Mouse (Mus musculus) kidney, adult 2 months (tissue): Measurements from ENCODE around the gene Cers2. TPM values are rescaled to one million over a fixed set of nuclear protein-coding genes. Genes with fewer than 3 reads are reported as not detected.

Experiments used
- DNase-seq: peaks from one replicate; pipeline ENCODE4 v3.0.0; 2021
- H3K27ac ChIP-seq: fragments of 200-500 bp; 2 replicates; pipeline ENCODE4 v1.5.1; 2012; ENCODE audit warnings: low read depth, low read length, control low read depth, inconsistent platforms; ENCODE audit not compliant: insufficient read depth
- H3K27me3 ChIP-seq: fragments of 200-500 bp; replicated peaks from 2 replicates; pipeline ENCODE4 v1.6.1; 2012; ENCODE audit warnings: mild to moderate bottlenecking, moderate library complexity, low read length, inconsistent platforms; ENCODE audit not compliant: control insufficient read depth, insufficient read depth
- H3K36me3 ChIP-seq: fragments of 200-500 bp; 2 replicates; pipeline ENCODE4 v1.6.1; 2012; ENCODE audit warnings: mild to moderate bottlenecking, moderate library complexity, low read length, inconsistent platforms; ENCODE audit not compliant: control insufficient read depth, insufficient read depth
- H3K4me1 ChIP-seq: fragments of 200-500 bp; 2 replicates; pipeline ENCODE4 v1.6.1; 2011; ENCODE audit warnings: low read length; ENCODE audit not compliant: control insufficient read depth, insufficient read depth
- H3K4me3 ChIP-seq: fragments of 200-500 bp; 2 replicates; pipeline ENCODE4 v1.5.1; 2011; ENCODE audit warnings: mild to moderate bottlenecking, low read depth, low read length, control low read depth; ENCODE audit not compliant: insufficient read depth
- CTCF ChIP-seq: fragments of 200-500 bp; conservative IDR thresholded peaks from 2 replicates; pipeline ENCODE4 v1.5.1; 2011; ENCODE audit warnings: low read depth, mild to moderate bottlenecking, control low read depth, low read length, moderate library complexity, mixed read lengths; ENCODE audit not compliant: insufficient read depth, insufficient read length
- POLR2A ChIP-seq: fragments of 200-500 bp; IDR thresholded peaks from one replicate; pipeline ENCODE4 v1.6.1; 2011; ENCODE audit warnings: low read depth, low read length, control low read depth
- WGBS: fragments of 180-500 bp; shearing (Covaris S2); methylation state at CpG from one replicate; pipeline ENCODE4 v1.1.7; 2018; 5-methylcytosine and 5-hydroxymethylcytosine counted together
- polyA plus RNA-seq: library from polyadenylated mRNA; depleted of rRNA; stranded (reverse); fragments of >200 nt; gene quantifications from 2 replicates; pipeline ENCODE4 v1.2.3, GENCODE M21; 2012

Cers2 gene
- polyA plus RNA-seq, 1 experiment, result 173 TPM

DNA sequence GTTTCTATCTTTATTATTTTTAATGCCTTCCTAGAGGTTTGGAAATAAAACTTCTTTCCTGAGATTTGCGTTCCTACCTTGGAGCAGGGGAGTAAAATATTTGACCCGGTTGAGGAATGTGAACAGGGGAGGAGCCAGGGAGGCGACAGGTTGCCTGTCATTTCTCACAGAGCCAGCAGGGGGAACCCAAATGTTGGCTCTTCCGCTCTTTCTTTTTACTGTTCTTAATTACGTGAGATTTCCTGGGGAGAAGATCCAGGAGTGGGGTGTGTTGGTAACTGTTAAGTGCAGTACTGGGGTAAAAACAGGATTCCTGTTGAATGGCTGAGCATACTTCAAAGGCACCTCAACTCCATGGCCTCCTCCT, 18.5 kb upstream of the Cers2 start:
- WGBS, result 4% methylated on average over 5 of the region's 5 CpGs
- TF ChIP-seq POLR2A (no peak), CTCF (peak; percentile 67)
- H3K4me1 ChIP-seq, result peaks cover 40% of the 10 kb centered on the region
- H3K27me3 ChIP-seq, result no peaks in the 10 kb centered on the region
- peak overlapping the region; percentile 93 for H3K27ac ChIP-seq
- DNase-seq, result peak; percentile 84
- no peaks in the 10 kb centered on the region; the same call in 1 of the 2 replicates for H3K36me3 ChIP-seq
- H3K4me3 ChIP-seq, result no peak overlapping the region

GRCm38 (mm10) chr3:95298018-95298417, 16.6 kb upstream of the Cers2 start:
- peaks cover 34% of the 10 kb centered on the region for H3K4me1 ChIP-seq
- no peak for DNase-seq
- H3K27ac ChIP-seq, result no peak overlapping the region
- WGBS, result 83% methylated on average over 7 of the region's 7 CpGs
- H3K36me3 ChIP-seq, result no peaks in the 10 kb centered on the region; the same call in 1 of the 2 replicates
- H3K4me3 ChIP-seq, result no peak overlapping the region
- no peaks in the 10 kb centered on the region for H3K27me3 ChIP-seq
- no peak for TF ChIP-seq POLR2A
- no peak for TF ChIP-seq CTCF

DNA sequence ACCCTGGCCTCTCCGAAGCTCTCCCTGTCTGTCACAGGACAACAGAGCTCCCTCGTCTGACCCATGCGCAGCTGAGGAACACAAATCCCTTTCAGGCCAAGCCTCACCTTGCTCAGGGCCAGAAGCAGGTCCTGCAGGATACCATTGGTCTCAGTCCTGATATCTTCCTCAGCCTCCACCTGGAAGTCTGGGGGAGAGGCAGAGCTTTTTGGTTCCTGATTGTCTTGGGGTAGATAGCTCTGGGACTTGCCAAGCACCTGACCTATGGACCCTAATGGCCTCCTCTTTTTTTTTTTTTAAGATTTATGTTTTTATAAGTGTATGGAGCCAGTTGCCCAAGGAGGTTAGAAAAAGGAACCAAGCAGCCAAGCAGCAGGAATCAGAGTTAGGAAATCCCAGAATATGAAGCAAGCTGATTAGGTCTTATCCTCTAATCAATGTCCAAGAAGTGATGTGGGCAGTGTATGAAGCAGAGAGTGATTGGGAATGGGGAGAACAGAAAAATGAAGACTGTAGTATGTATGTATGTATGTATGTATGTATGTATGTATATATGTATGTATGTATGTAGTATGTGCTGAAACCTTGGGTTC, 13.3 kb upstream of the Cers2 start:
- H3K27ac ChIP-seq, result no peak overlapping the region
- no peak overlapping the region for H3K4me3 ChIP-seq
- peaks cover 4% of the 10 kb centered on the region for H3K4me1 ChIP-seq
- no peak for DNase-seq
- TF ChIP-seq CTCF, result no peak
- no peak for TF ChIP-seq POLR2A
- H3K27me3 ChIP-seq, result no peaks in the 10 kb centered on the region
- WGBS, result 86% methylated on average over 3 of the region's 3 CpGs
- no peaks in the 10 kb centered on the region for H3K36me3 ChIP-seq

- DNase-seq, result no peak
- no peaks in the 10 kb centered on the region for H3K27me3 ChIP-seq
- peak overlapping the region; percentile 42 for H3K27ac ChIP-seq
- WGBS, result 61% methylated on average over 4 of the region's 4 CpGs
- H3K4me3 ChIP-seq, result no peak overlapping the region
- TF ChIP-seq POLR2A, result no peak
- no peak for TF ChIP-seq CTCF
- H3K36me3 ChIP-seq, result no peaks in the 10 kb centered on the region
- H3K4me1 ChIP-seq, result no peaks in the 10 kb centered on the region
Measured at GRCm38 (mm10) chr3:95306244-95306643, 8.3 kb upstream of the Cers2 start.

DNA sequence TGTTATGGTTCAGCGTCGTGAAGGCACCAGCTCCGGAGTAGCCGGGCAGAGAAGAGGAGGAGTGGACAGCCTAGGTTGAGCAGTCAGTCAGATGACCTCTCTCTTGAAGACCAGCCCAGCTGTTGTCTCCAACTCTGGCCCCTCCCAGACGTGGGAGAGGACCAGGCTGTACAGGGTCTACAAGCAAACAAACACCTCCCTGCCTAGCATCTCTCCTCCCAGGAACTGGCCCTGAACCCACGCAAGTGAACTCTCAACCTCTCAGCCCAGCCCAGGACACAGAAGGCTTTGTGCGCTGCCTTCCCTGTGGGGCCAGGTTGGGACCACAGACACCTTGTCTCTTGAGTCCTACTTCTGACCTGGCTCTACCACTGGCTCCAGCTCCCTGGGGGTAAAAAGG, 7.5 kb upstream of the Cers2 start, which contains the start of gene Anxa9:
Anxa9 (minus strand) TSS at position 77 of the 400 bp plus-strand sequence.
- H3K27me3 ChIP-seq, result no peaks in the 10 kb centered on the region
- DNase-seq, result no peak
- 50% methylated on average over 7 of the region's 7 CpGs for WGBS
- no peak within 1 kb of the TSS for H3K4me3 ChIP-seq
- no peaks in the 10 kb centered on the region for H3K36me3 ChIP-seq
- H3K4me1 ChIP-seq, result no peaks in the 10 kb centered on the region
- TF ChIP-seq POLR2A (no peak), CTCF (no peak)
- H3K27ac ChIP-seq, result peak within 1 kb of the TSS; percentile 42

DNA sequence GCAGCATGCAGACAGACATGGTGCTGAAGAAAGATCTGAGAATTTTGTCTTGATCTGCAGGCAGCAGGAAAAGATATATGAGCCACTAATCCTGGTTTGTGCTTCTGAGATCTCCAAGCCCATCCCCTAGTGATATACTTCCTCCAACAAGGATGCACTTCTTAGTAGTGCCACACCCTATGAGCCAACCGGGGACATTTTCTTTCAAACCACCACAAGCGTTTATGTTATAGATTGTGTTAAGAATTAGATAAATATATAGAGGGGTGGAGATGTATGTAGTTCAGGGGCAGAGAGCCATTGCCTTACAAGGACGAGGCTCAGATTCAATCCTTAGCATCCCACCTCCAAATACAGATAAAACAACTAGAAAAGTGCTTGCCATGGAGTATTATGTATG, 4.1 kb upstream of the Cers2 start:
- no peak for DNase-seq
- H3K4me1 ChIP-seq, result no peaks in the 10 kb centered on the region; the same call in 1 of the 2 replicates
- no peak overlapping the region for H3K27ac ChIP-seq
- H3K36me3 ChIP-seq, result no peaks in the 10 kb centered on the region
- WGBS, result 60% methylated on average over 3 of the region's 3 CpGs
- H3K4me3 ChIP-seq, result no peak overlapping the region
- no peaks in the 10 kb centered on the region for H3K27me3 ChIP-seq
- TF ChIP-seq CTCF (no peak), POLR2A (no peak)

GRCm38 (mm10) chr3:95310968-95311882, 3.4 kb upstream of the Cers2 start:
- H3K4me3 ChIP-seq, result no peak overlapping the region
- H3K27ac ChIP-seq, result no peak overlapping the region
- peak; percentile 90 for DNase-seq
- peaks cover 3% of the 10 kb centered on the region; the same call in 1 of the 2 replicates for H3K4me1 ChIP-seq
- H3K36me3 ChIP-seq, result no peaks in the 10 kb centered on the region
- H3K27me3 ChIP-seq, result no peaks in the 10 kb centered on the region
- WGBS, result 64% methylated on average over 9 of the region's 9 CpGs
- TF ChIP-seq POLR2A (no peak), CTCF (peak; percentile 40)
